Mouse (Mus musculus) testis, adult 2 months (tissue): ENCODE measurements around the gene Ap2a2.

Experiments
- CTCF ChIP-seq: fragments of 200-500 bp; IDR thresholded peaks from 2 replicates; pipeline ENCODE4 v1.5.1; 2012; ENCODE audit warnings: low read depth, mild to moderate bottlenecking, inconsistent platforms, low read length, moderate library complexity; ENCODE audit not compliant: control insufficient read depth, insufficient read depth, insufficient replicate concordance
- POLR2A ChIP-seq: fragments of 200-500 bp; IDR thresholded peaks from 2 replicates; pipeline ENCODE4 v1.6.1; 2012; ENCODE audit warnings: low read depth, mild to moderate bottlenecking, inconsistent platforms, low read length, moderate library complexity; ENCODE audit not compliant: control insufficient read depth

GRCm38 (mm10) chr7:141518926-141519325 lies 43.0 kb upstream of the Ap2a2 start:
- TF ChIP-seq POLR2A: no peak
- TF ChIP-seq CTCF: no peak
